Mouse (Mus musculus) right cerebral cortex, postnatal 36 days (tissue): ENCODE data around the gene Mecp2.
A peak's percentile ranks its signal among the peaks of the same experiment; 100 is the strongest.
"Not testable (repeated sequence)": the region's sequence is repeated elsewhere in the genome, so short reads cannot be mapped to it uniquely, and the experiment has no call there.

Experiments used
- DNase-seq, 2 experiments: peaks; one replicate each; pipeline ENCODE4 v3.0.0; 2022; ENCODE audit warnings: low spot score in 2 of 2, mixed read lengths in 1 of 2

The Mecp2 gene

GRCm38 (mm10) chrX:74135263-74135662 is at the start of gene Mecp2:
TSS of gene Mecp2 (minus strand) at chrX:74135363.
- DNase-seq, result not testable (repeated sequence)

- no peak for DNase-seq
Observed at GRCm38 (mm10) chrX:74176959-74177358, 41.8 kb upstream of the Mecp2 start, which contains the start of gene Tktl1. TSS of gene Tktl1 (plus strand) at chrX:74177259.

GRCm38 (mm10) chrX:74167738-74168137 is 32.6 kb upstream of the Mecp2 start, which contains the start of gene Tex28:
TSS of gene Tex28 (minus strand) at chrX:74167838.
- no peak for DNase-seq

GRCm38 (mm10) chrX:74127164-74127563 is 8.0 kb downstream of the Mecp2 start, which contains the start of gene Opn1mw:
TSS of gene Opn1mw (plus strand) at chrX:74127464.
- no peak for DNase-seq

GRCm38 (mm10) chrX:74124975-74125374 is 10.2 kb downstream of the Mecp2 start:
- DNase-seq, result no peak

- peak; percentile 21 to 30 for DNase-seq
Observed at GRCm38 (mm10) chrX:74115511-74115910, 19.7 kb downstream of the Mecp2 start.

GRCm38 (mm10) chrX:74114036-74114435 is 21.1 kb downstream of the Mecp2 start:
- DNase-seq, result no peak

GRCm38 (mm10) chrX:74108747-74109146 is 26.4 kb downstream of the Mecp2 start:
- no peak for DNase-seq

- no peak for DNase-seq
Observed at GRCm38 (mm10) chrX:74105916-74106315, 29.2 kb downstream of the Mecp2 start.

GRCm38 (mm10) chrX:74103457-74104188 is 31.5 kb downstream of the Mecp2 start:
- DNase-seq, result peak; percentile 3 to 32

- DNase-seq, result no peak
Observed at GRCm38 (mm10) chrX:74095130-74095529, 40.0 kb downstream of the Mecp2 start.

- DNase-seq, result peak; percentile 98
Observed at GRCm38 (mm10) chrX:74085601-74086038, 49.5 kb downstream of the Mecp2 start.

GRCm38 (mm10) chrX:74084946-74085498 is 50.1 kb downstream of the Mecp2 start:
- peak; percentile 70 to 73 for DNase-seq

- DNase-seq, result no peak
Observed at GRCm38 (mm10) chrX:74084276-74084837, 50.8 kb downstream of the Mecp2 start.

GRCm38 (mm10) chrX:74070794-74071193 is 64.4 kb downstream of the Mecp2 start:
- no peak for DNase-seq

- peak in 1 of 2 experiments; percentile 12 for DNase-seq
Observed at GRCm38 (mm10) chrX:74067891-74068290, 67.3 kb downstream of the Mecp2 start.

GRCm38 (mm10) chrX:74045107-74045506 is 90.1 kb downstream of the Mecp2 start:
- DNase-seq, result no peak

GRCm38 (mm10) chrX:74037702-74038375 is 97.3 kb downstream of the Mecp2 start:
- no peak for DNase-seq

- no peak for DNase-seq
Observed at GRCm38 (mm10) chrX:74030000-74030399, 105.2 kb downstream of the Mecp2 start.

- DNase-seq, result peak; percentile 16 to 31
Observed at GRCm38 (mm10) chrX:74023188-74024049, 111.7 kb downstream of the Mecp2 start, which contains the start of gene Irak1. TSS of gene Irak1 (minus strand) at chrX:74023918.

- DNase-seq, result no peak
Observed at GRCm38 (mm10) chrX:74022795-74023187, 112.4 kb downstream of the Mecp2 start.
